Mouse (Mus musculus) G1E (cell line): ENCODE measurements around the gene Mpg.

Experiments
- CTCF ChIP-seq: IDR thresholded peaks from 2 replicates; pipeline ENCODE4 v1.5.1; 2012; ENCODE audit warnings: low read depth, low read length, inconsistent platforms, mixed read lengths
- GATA1 ChIP-seq: IDR thresholded peaks from 2 replicates; pipeline ENCODE4 v1.6.1; 2012; ENCODE audit warnings: borderline replicate concordance, low read length, inconsistent platforms, mixed read lengths
- GATA2 ChIP-seq: IDR thresholded peaks from 2 replicates; pipeline ENCODE4 v1.6.1; 2012; ENCODE audit warnings: low read depth, low read length, inconsistent platforms, borderline replicate concordance
- POLR2AphosphoS5 ChIP-seq: IDR thresholded peaks from 2 replicates; pipeline ENCODE4 v1.6.1; 2012; ENCODE audit warnings: low read depth, low read length, inconsistent platforms; ENCODE audit not compliant: insufficient replicate concordance
- TAL1 ChIP-seq: conservative IDR thresholded peaks from 2 replicates; pipeline ENCODE4 v1.6.1; 2012; ENCODE audit warnings: low read depth, low read length, inconsistent platforms, mixed read lengths

- TF ChIP-seq TAL1 (no peak), CTCF (no peak), GATA1 (no peak), POLR2AphosphoS5 (no peak), GATA2 (no peak)
These were observed 50.0 kb downstream of the Mpg start, which contains the start of gene Hba-x for GRCm38 (mm10) chr11:32276347-32276746.
